Mouse (Mus musculus) heart, postnatal 36 days (tissue): ENCODE measurements around the gene Man1a. TPM values are rescaled to one million over a fixed set of nuclear protein-coding genes. Genes with fewer than 3 reads are reported as not detected.
A peak's percentile ranks its signal among the peaks of the same experiment; 100 is the strongest.

Experiments
- DNase-seq, 2 experiments: peaks; one replicate each; pipeline ENCODE4 v3.0.0; 2021 to 2022
- intact Hi-C: fragments of 180-260 bp; cut with DNase I; formaldehyde crosslinking; loops from one replicate; pipeline ENCODE4 v1.15.1; 2025
- total RNA-seq, 2 experiments: library from RNA; stranded (reverse); gene quantifications; 2 replicates each; pipeline ENCODE4 v1.2.3; 2021

Man1a gene
- total RNA-seq, 2 experiments from 2014 or later, result 40.7 to 42.2 TPM

- intact Hi-C loops, result no loop called here
- DNase-seq, result no peak
Measured at GRCm38 (mm10) chr10:53936078-53936477, 140.3 kb downstream of the Man1a start.

GRCm38 (mm10) chr10:53929722-53930500 lies 146.5 kb downstream of the Man1a start:
- intact Hi-C loops, result loop anchor here (10.0 kb wide), 1 partner anchor 145 kb away; the partner anchor contains the start of gene Man1a
- DNase-seq, result no peak

- peak in 1 of 2 experiments; percentile 17 for DNase-seq
- intact Hi-C loops, result loop anchor here (10.0 kb wide), 1 partner anchor 147 kb away; the partner anchor contains the start of gene Man1a
Measured at GRCm38 (mm10) chr10:53927904-53928303, 148.5 kb downstream of the Man1a start.

- intact Hi-C loops, result loop anchor here (10.0 kb wide), 1 partner anchor 149 kb away; the partner anchor contains the start of gene Man1a
- no peak for DNase-seq
Measured at GRCm38 (mm10) chr10:53925456-53925855, 151.0 kb downstream of the Man1a start.

GRCm38 (mm10) chr10:53922236-53922635 lies 154.2 kb downstream of the Man1a start:
- no peak for DNase-seq
- intact Hi-C loops, result loop anchor here (10.0 kb wide), 1 partner anchor 153 kb away; the partner anchor contains the start of gene Man1a

- intact Hi-C loops, result no loop called here
- DNase-seq, result no peak
Measured at GRCm38 (mm10) chr10:53917517-53917916, 158.9 kb downstream of the Man1a start.

GRCm38 (mm10) chr10:53915719-53916118 lies 160.7 kb downstream of the Man1a start:
- no peak for DNase-seq
- intact Hi-C loops, result no loop called here

GRCm38 (mm10) chr10:53914974-53915609 lies 161.3 kb downstream of the Man1a start:
- DNase-seq, result no peak
- intact Hi-C loops, result no loop called here

- DNase-seq, result no peak
- intact Hi-C loops, result no loop called here
Measured at GRCm38 (mm10) chr10:53913546-53914312, 162.7 kb downstream of the Man1a start.

GRCm38 (mm10) chr10:53889512-53889911 lies 186.9 kb downstream of the Man1a start:
- DNase-seq, result no peak
- intact Hi-C loops, result no loop called here

- no peak for DNase-seq
- intact Hi-C loops, result no loop called here
Measured at GRCm38 (mm10) chr10:53888382-53889110, 187.9 kb downstream of the Man1a start.

GRCm38 (mm10) chr10:53886475-53886874 lies 189.9 kb downstream of the Man1a start:
- DNase-seq, result no peak
- intact Hi-C loops, result no loop called here

- intact Hi-C loops, result no loop called here
- no peak for DNase-seq
Measured at GRCm38 (mm10) chr10:53881310-53881709, 195.1 kb downstream of the Man1a start.

GRCm38 (mm10) chr10:53875896-53876295 lies 200.5 kb downstream of the Man1a start:
- peak; percentile 38 to 51 for DNase-seq
- intact Hi-C loops, result no loop called here

GRCm38 (mm10) chr10:53874191-53874590 lies 202.2 kb downstream of the Man1a start:
- DNase-seq, result no peak
- intact Hi-C loops, result no loop called here

- intact Hi-C loops, result loop anchor here (5.0 to 10.0 kb wide), 3 partner anchors 214 to 1901 kb away; partner anchors contain the start of gene Man1a
- peak; percentile 39 to 54 for DNase-seq
Measured at GRCm38 (mm10) chr10:53863486-53864357, 212.7 kb downstream of the Man1a start.

- DNase-seq, result no peak
- intact Hi-C loops, result loop anchor here (5.0 to 10.0 kb wide), 3 partner anchors 217 to 1905 kb away; partner anchors contain the start of gene Man1a
Measured at GRCm38 (mm10) chr10:53859879-53860278, 216.5 kb downstream of the Man1a start.

GRCm38 (mm10) chr10:53859224-53859623 lies 217.2 kb downstream of the Man1a start:
- DNase-seq, result no peak
- intact Hi-C loops, result no loop called here
